Mouse (Mus musculus): ENCODE measurements at regions not wholly inside any gene's neighbourhood (a gene's known extent, or its start where the extent isn't known, plus 50 kb on each side); places are given as distances from the start of the nearest gene placed in this dataset.

- no peak for DNase-seq (ENCODE audit: low spot score)
These were observed 204.6 kb upstream of the Tlr4 start for GRCm38 (mm10) chr4:66622650-66623394.

- DNase-seq (ENCODE audit: low spot score) = no peak
These were observed 208.5 kb upstream of the Tlr4 start for GRCm38 (mm10) chr4:66618811-66619440.

GRCm38 (mm10) chr4:66617743-66618736 is 209.3 kb upstream of the Tlr4 start:
- DNase-seq (ENCODE audit: low spot score) = no peak

GRCm38 (mm10) chr4:66617101-66617500 is 210.3 kb upstream of the Tlr4 start:
- DNase-seq (ENCODE audit: low spot score) = no peak

GRCm38 (mm10) chr4:66604849-66605248 is 200.4 kb upstream of the Astn2 start:
- no peak for DNase-seq (ENCODE audit: low spot score)

GRCm38 (mm10) chr4:66598737-66599136 is 194.3 kb upstream of the Astn2 start:
- no peak for DNase-seq (ENCODE audit: low spot score)

- DNase-seq (ENCODE audit: low spot score) = no peak
These were observed 182.2 kb upstream of the Astn2 start for GRCm38 (mm10) chr4:66586647-66587046.

- DNase-seq (ENCODE audit: low spot score) = no peak
These were observed 181.8 kb upstream of the Astn2 start for GRCm38 (mm10) chr4:66586166-66586565.

- DNase-seq (ENCODE audit: low spot score) = no peak
These were observed 152.5 kb upstream of the Astn2 start for GRCm38 (mm10) chr4:66556936-66557335.

GRCm38 (mm10) chr4:66550306-66551104 is 146.1 kb upstream of the Astn2 start:
- DNase-seq (ENCODE audit: low spot score) = no peak

GRCm38 (mm10) chr4:66542833-66543436 is 138.5 kb upstream of the Astn2 start:
- no peak for DNase-seq (ENCODE audit: low spot score)

- no peak for DNase-seq (ENCODE audit: low spot score)
These were observed 120.0 kb upstream of the Astn2 start for GRCm38 (mm10) chr4:66524456-66524855.

- DNase-seq (ENCODE audit: low spot score) = no peak
These were observed 119.5 kb upstream of the Astn2 start for GRCm38 (mm10) chr4:66523886-66524245.

GRCm38 (mm10) chr4:66523238-66523885 is 119.0 kb upstream of the Astn2 start:
- DNase-seq (ENCODE audit: low spot score) = peak; percentile 12

GRCm38 (mm10) chr4:66522097-66522809 is 117.8 kb upstream of the Astn2 start:
- no peak for DNase-seq (ENCODE audit: low spot score)

GRCm38 (mm10) chr4:66520796-66521195 is 116.4 kb upstream of the Astn2 start:
- no peak for DNase-seq (ENCODE audit: low spot score)

GRCm38 (mm10) chr4:66515815-66516214 is 111.4 kb upstream of the Astn2 start:
- no peak for DNase-seq (ENCODE audit: low spot score)

- no peak for DNase-seq (ENCODE audit: low spot score)
These were observed 79.1 kb upstream of the Astn2 start for GRCm38 (mm10) chr4:66483496-66483895.

- DNase-seq (ENCODE audit: low spot score) = peak; percentile 50
These were observed 78.3 kb upstream of the Astn2 start for GRCm38 (mm10) chr4:66482495-66483291.

Data from ovary, postnatal 10 days (tissue).